Mouse (Mus musculus) inflammation-experienced regulatory T-cells, adult 6 months (primary cell): Measurements from ENCODE around the gene Gm12394. TPM values are rescaled to one million over a fixed set of nuclear protein-coding genes. Genes with fewer than 3 reads are reported as not detected.
"Not testable (repeated sequence)": the region's sequence is repeated elsewhere in the genome, so short reads cannot be mapped to it uniquely, and the experiment has no call there.

ENCODE experiments used
- ATAC-seq: one replicate; pipeline ENCODE4 v1.8.0; 2017
- polyA plus RNA-seq, 3 experiments: library from polyadenylated mRNA; unstranded; fragments of 100-300 nt; shearing (Covaris generic); gene quantifications; one replicate each; pipeline ENCODE4 v1.2.1; 2017

Gm12394 gene
- polyA plus RNA-seq, 3 experiments from 2014 or later: not detected

- ATAC-seq: not testable (repeated sequence)
Observed at GRCm38 (mm10) chr4:42853788-42854187, 2.8 kb downstream of the Gm12394 start, which contains the start of gene Fam205a1. Gene Fam205a1 (minus strand): TSS chr4:42853888.

- ATAC-seq: not testable (repeated sequence)
Observed at GRCm38 (mm10) chr4:42773893-42774292, 82.7 kb downstream of the Gm12394 start, which contains the start of gene Ccl21a. Gene Ccl21a (minus strand): TSS chr4:42773993.

- not testable (repeated sequence) for ATAC-seq
Observed at GRCm38 (mm10) chr4:42756477-42756876, 100.1 kb downstream of the Gm12394 start, which contains the start of gene Ccl19. Gene Ccl19 (minus strand): TSS chr4:42756577.

GRCm38 (mm10) chr4:42735245-42735644, 121.3 kb downstream of the Gm12394 start, which contains the start of gene 4930578G10Rik:
Gene 4930578G10Rik (plus strand): TSS chr4:42735545.
- ATAC-seq: not testable (repeated sequence)

Other genes with a start within 250 kb of the Gm12394 start
- not detected for gene Gm10591, start 244.6 kb downstream of the Gm12394 start, polyA plus RNA-seq
- gene Gm2564, start 227.1 kb downstream of the Gm12394 start, polyA plus RNA-seq: not detected
- not detected for gene Ccl27b, start 201.5 kb downstream of the Gm12394 start, polyA plus RNA-seq
- not detected for gene Il11ra2, start 194.9 kb downstream of the Gm12394 start, polyA plus RNA-seq
- gene 4930578G10Rik, start 121.2 kb downstream of the Gm12394 start, polyA plus RNA-seq: not detected
- not detected for gene Ccl19, start 100.2 kb downstream of the Gm12394 start, polyA plus RNA-seq
- not detected for gene Ccl21a, start 82.8 kb downstream of the Gm12394 start, polyA plus RNA-seq
- not detected for gene Fam205a1, start 2.9 kb downstream of the Gm12394 start, polyA plus RNA-seq
- not detected for gene Fam205c, start 17.5 kb upstream of the Gm12394 start, polyA plus RNA-seq
- not detected for gene Phf24, start 59.9 kb upstream of the Gm12394 start, polyA plus RNA-seq
- 1 to 10 TPM; 2.1 to 5.3 (median 2.3) TPM for gene Dnajb5, start 93.0 kb upstream of the Gm12394 start, polyA plus RNA-seq
- 1 to 10 TPM in 1 of 3 experiments, under 1 TPM in 1, not detected in 1; 0.35 to 1.1 TPM for gene 1700022I11Rik, start 112.8 kb upstream of the Gm12394 start, polyA plus RNA-seq
- 100 to 1,000 TPM; 144 to 162 (median 154) TPM for gene Vcp, start 143.7 kb upstream of the Gm12394 start, polyA plus RNA-seq
- 10 to 100 TPM; 22.9 to 41.7 (median 31.8) TPM for gene Fancg, start 153.7 kb upstream of the Gm12394 start, polyA plus RNA-seq
- 10 to 100 TPM; 10.5 to 22.3 (median 12.0) TPM for gene Pigo, start 169.0 kb upstream of the Gm12394 start, polyA plus RNA-seq
- gene Stoml2, start 174.9 kb upstream of the Gm12394 start, polyA plus RNA-seq: 100 to 1,000 TPM; 138 to 146 (median 139) TPM
- gene Fam214b, start 189.4 kb upstream of the Gm12394 start, polyA plus RNA-seq: 1 to 10 TPM; 2.4 to 2.9 (median 2.6) TPM
- under 1 TPM in 2 of 3 experiments, not detected in 1; 0.23 to 0.38 TPM for gene Unc13b, start 202.2 kb upstream of the Gm12394 start, polyA plus RNA-seq